Mouse (Mus musculus) kidney, postnatal 25 days (tissue): ENCODE measurements around the gene Atp6v1b1.

Experiments
- DNase-seq, 2 experiments: peaks; one replicate each; pipeline ENCODE4 v3.0.0; 2021; ENCODE audit warnings: mixed read lengths in 2 of 2

The Atp6v1b1 gene

GRCm38 (mm10) chr6:83742761-83743160 lies at the start of gene Atp6v1b1:
Atp6v1b1 (plus strand) TSS chr6:83742990.
- DNase-seq, result peak; percentile 50 to 83

- DNase-seq, result peak; percentile 46 to 73
Measured at GRCm38 (mm10) chr6:83693835-83694234, 49.0 kb upstream of the Atp6v1b1 start.

- no peak for DNase-seq
Measured at GRCm38 (mm10) chr6:83695731-83696130, 47.1 kb upstream of the Atp6v1b1 start.

DNA sequence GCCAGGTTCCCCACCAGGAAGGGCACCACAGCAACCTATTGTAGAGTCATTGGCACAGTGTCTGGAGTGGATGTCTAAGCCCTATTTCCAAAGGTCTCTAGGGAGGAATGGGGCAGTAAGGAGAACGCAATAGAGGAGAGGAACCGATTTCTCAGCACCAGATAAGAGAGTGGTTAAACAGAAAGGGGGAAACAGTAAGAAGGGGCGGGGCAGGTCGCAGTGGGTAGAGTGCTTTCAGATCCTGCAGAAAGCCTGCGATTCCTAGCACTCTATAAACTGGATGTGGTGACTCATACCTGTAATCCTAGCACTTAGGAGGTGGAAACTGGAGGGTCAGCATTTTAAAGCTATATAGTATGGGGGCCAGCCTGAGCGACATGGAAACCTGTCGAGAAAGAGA lies 46.1 kb upstream of the Atp6v1b1 start:
- no peak for DNase-seq

DNA sequence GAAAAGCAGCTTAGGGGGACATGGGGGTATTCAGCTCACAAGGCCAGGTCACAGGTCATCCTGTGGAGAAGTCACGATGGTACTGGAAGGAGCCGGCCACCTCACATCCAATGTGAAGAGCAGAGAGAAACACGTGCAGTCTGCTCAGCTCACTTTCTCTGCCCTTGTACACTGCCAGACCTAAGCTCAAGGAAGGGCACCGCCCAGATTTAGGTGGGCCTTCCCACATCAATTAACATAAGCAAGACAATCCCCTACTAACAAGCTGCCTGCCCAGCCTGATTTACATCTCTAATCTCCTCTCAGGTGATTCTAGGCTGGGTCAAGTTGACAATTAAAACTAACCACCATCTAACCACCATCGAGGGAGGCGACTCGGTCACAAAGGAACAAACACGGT lies 44.9 kb upstream of the Atp6v1b1 start:
- DNase-seq, result no peak

- DNase-seq, result no peak
Measured at GRCm38 (mm10) chr6:83699971-83700370, 42.8 kb upstream of the Atp6v1b1 start.

GRCm38 (mm10) chr6:83701001-83701400 lies 41.8 kb upstream of the Atp6v1b1 start:
- no peak for DNase-seq

DNA sequence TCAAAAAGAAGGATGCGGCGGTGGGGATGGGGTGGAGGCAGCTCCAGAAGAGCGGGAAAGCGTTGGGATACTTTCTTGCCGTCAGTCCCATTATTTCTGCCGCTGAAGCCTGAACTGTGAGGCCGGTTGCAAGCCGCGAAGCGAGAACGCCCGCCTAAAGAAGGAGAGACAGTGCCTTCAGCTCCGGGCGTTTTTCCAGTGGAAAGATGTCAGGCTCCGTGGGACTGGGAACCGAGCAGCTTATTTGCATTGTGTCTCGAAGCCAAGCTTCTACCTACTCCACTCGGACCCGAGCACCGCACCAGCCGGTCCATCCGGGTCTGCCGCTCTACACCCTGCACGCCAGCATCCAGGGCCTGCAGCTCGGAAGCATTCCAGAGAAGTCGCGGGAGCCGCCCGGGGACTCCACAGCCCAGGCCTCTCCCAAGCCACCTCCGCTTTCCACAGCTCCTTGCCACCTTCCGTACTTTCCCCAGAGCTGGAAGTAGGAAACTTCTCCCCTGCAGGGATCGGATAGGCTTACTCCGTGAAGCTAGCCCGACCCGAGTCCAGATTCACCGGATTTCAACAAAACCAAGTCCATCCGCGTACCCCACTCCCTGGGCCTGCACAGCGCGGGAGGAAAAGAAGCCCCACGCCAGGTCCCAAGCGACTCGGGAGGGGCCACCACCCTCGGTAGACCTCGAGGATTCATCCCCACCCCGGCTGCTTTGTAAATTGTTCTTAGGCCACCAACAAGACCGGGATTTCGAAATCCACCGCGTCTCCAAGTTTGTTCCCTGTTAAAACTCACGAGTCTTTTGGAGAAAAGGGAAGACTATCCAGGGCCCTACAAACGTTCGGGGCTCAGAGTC lies 40.4 kb upstream of the Atp6v1b1 start:
- no peak for DNase-seq

GRCm38 (mm10) chr6:83703000-83703721 lies 39.6 kb upstream of the Atp6v1b1 start:
- no peak for DNase-seq

GRCm38 (mm10) chr6:83703722-83704078 lies 39.1 kb upstream of the Atp6v1b1 start:
- DNase-seq, result no peak

DNA sequence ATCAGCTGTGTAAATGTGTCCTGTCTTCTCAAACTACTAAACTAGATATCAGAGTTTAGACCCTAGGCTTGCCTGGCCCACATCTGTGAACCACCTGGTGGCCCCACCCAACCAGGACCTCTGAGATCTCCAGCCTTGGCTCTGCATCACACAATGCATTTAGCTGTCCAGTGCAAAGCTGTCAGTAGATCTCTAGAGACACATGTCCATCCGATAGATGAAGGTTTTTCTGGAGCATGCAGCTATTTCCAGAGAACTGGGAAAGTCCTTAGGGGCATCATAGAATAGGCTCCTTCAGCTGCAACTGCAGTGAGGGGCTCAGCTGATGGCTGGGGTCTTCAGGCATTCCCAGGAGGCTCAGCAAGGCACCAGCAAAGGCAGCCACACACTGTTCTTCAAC lies 38.5 kb upstream of the Atp6v1b1 start:
- DNase-seq, result no peak

- DNase-seq, result no peak
Measured at GRCm38 (mm10) chr6:83704701-83705100, 38.1 kb upstream of the Atp6v1b1 start.

DNA sequence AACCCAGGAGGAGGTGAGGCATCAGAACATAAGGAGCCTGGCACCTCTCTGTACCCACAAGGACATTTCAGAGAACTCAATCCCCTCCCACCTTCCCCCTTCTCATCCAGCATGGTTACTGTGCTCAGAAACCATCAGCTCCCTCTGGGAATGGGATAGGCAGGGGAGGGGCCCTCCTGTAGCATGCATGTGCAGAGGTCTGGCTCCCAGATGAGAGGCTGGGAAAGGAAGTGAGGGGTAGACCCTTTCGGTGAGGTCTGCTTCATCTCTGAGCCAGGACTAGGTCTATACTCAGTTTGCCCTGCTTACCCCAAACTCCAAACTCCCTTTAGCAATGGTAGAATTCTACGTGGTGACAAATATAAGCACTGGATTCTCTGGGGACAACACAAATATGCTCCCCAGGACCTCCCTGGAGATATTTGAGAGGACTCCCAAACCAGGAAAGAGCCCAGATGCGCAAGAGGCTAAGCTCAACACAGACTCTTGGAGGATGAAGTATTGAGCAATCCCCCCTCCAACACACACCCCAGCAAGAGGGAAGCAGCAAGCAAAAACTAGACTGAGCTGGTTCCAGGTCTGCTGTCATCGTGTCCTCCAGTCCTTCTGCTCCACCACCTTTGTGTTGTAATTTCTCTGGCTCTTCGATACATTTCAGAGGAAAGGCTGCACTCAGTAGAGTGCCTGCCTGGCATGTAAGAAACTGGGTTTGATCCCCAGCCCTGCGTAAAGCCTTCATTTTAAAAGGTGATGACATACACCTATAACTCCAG lies 34.9 kb upstream of the Atp6v1b1 start:
- no peak for DNase-seq

DNA sequence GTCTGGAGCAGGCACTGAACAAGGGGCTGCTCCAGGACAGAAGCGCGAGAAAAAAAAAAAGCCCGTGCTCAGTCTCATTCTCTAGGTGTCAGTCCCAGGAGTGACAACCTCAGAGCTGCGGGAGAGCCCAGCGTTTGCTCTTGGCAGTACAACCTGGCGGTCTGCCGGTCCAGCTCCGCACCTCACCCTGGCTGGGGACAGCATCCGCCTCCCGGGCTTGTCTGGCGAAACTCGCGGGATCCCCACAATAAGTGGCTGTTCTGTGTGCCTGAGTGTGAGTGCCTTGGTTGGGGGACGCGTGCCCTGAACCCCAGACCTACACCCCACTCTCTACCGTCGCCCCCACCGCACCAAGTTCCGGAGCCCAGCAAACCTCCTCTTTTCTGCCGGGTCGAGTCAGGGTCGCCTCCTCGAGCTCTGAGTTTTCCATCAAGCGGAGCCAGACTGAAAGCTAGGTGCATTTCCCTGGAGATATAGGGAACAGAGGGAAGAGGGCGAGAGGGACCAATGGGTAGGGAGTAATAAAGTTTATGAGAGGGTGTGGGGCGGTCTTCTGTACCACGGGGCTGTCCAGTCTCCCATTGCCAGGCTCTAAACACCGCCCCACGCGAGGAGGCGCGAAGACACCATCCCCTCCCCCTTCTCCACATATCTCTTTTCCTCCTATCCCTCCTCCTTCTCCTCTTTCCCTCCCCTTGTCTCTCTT lies 32.3 kb upstream of the Atp6v1b1 start:
- DNase-seq, result no peak

DNA sequence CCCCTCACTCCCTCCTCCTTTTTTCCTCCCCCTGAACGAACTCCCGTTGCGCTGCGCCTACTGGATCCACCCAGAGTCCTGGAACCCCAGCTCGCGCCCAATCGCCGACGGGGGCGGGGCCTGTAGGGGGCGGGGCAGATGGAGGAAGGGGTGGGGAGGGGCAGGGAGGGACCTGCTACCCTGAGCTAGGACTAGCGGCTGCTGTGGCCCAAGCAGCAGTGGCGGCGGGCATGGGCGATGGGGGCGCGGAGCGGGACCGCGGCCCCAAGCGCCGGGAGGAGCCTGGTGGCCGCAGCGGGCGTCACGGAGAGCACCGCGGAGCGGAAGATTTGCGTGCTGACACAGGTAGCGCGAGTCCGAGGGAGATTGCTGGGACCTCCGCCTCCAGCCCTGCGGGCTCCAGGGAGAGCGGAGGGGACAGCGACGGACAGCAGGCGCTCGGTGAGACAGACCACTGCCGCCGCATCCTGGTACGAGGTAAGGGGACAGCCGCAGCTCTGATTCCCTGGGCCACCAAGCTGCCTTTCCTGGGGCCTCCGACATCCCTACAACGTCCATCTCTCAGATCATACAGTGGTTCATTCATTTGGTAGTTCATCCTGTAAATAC lies 31.6 kb upstream of the Atp6v1b1 start, which contains the start of gene Vax2:
Gene Vax2, plus strand, starts transcription at position 198 of the 609 bp plus-strand sequence.
- peak; percentile 71 to 85 for DNase-seq

- no peak for DNase-seq
Measured at GRCm38 (mm10) chr6:83711725-83712475, 30.9 kb upstream of the Atp6v1b1 start.

DNA sequence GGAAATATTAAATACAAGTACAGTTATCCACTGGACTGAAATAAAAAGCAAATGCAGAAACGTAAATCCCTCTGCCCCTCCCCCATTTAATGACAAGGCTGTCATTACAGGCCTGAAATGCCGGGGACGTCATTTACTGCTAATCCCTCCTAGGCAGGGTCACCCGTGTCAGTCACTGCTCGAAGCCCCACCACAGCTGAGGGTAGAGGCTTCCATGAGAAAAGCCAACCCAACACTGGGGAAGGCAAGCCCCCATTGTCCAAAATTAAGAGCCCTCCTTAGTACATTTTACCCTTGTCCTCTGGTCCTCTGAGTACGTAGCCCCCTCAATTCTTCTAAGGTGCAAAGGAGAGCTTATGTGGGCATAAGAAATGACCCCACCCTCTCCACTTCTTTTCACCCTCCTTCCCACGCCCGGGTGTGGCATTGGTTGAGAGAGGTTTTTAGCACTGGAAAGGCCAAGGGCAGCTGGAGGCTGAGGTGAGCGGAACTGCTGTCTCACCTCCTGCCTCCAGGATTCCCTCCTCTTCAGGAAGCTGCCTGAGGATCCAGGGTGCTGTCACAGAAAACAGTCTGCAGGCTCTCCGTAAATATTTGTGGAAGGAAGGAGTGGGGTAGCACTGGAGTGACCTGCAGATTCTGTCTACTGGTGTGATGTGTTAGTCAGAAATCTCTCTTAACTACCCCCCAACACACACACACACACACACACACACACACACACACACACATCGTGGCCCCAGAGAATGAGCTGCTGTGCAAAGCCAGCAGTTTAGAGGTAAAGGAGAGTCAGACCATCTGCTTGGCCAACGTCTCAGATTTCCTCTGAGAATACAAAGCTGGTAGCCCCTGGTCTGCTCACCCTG lies 29.3 kb upstream of the Atp6v1b1 start:
- no peak for DNase-seq

GRCm38 (mm10) chr6:83714221-83715123 lies 28.3 kb upstream of the Atp6v1b1 start:
- no peak for DNase-seq

DNA sequence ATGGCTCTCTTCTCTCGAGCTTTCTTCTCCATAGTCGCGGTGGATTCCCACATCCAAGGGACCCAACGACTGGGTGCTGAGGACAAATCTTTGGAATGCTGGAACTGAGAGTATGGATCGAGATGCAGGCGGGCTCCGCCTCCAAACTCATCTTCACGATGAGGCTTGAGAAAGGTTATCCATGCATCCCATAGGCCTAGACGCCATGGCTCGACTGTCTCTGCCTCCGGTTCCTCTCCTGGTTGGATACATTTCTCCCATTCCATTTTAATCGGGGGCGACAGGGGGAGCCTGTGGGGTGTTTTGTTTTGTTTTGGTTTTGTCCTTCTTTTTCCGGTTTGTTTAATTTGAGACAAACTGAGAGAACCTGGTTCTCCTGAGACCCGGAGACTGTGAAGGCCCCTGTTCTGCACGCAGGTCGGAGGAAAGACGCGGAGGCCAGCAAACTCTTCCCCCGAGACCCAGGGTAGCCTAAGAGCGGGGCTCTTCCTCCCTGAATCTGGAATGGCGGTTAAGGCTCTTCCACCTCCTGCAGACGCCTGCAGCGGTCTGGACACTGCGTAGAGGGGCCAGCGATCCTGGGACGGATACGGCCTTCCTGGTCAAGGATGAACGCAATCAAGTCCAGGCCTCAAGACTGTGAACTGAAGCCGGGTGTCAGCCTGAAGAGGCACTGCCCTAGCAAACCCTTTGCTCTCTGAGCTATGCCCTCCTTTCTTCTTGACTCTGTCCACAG lies 27.2 kb upstream of the Atp6v1b1 start:
- no peak for DNase-seq
